Mouse (Mus musculus) kidney, embryonic 15.5 days (tissue): Measurements from ENCODE around the gene Dstn. TPM values are rescaled to one million over a fixed set of nuclear protein-coding genes. Genes with fewer than 3 reads are reported as not detected.
A peak's percentile ranks its signal among the peaks of the same experiment; 100 is the strongest.

ENCODE experiments used
- ATAC-seq: fragments of 200-750 bp; cut with Nextera tagmentation; replicated peaks from 2 replicates; pipeline ENCODE4 v1.8.0; 2017; ENCODE audit warnings: moderate TSS enrichment; ENCODE audit not compliant: low FRiP score
- H3K27ac ChIP-seq: fragments of 300-500 bp; sonication (generic); 2 replicates; pipeline ENCODE4 v1.5.1; 2015; ENCODE audit warnings: mild to moderate bottlenecking, inconsistent platforms
- H3K27me3 ChIP-seq: fragments of 300-500 bp; sonication (generic); 2 replicates; pipeline ENCODE4 v1.6.1; 2015; ENCODE audit warnings: inconsistent platforms
- H3K36me3 ChIP-seq: fragments of 300-500 bp; sonication (generic); 2 replicates; pipeline ENCODE4 v1.6.1; 2015; ENCODE audit warnings: inconsistent platforms
- H3K4me1 ChIP-seq: fragments of 300-500 bp; sonication (generic); 2 replicates; pipeline ENCODE4 v1.6.1; 2015; ENCODE audit warnings: inconsistent platforms
- H3K4me2 ChIP-seq: fragments of 300-500 bp; sonication (generic); 2 replicates; pipeline ENCODE4 v1.6.1; 2015; ENCODE audit warnings: moderate library complexity, mild to moderate bottlenecking, inconsistent platforms
- H3K4me3 ChIP-seq: fragments of 300-500 bp; sonication (generic); replicated peaks from 2 replicates; pipeline ENCODE4 v1.5.1; 2015; ENCODE audit warnings: mild to moderate bottlenecking, inconsistent platforms
- H3K9ac ChIP-seq: fragments of 300-500 bp; sonication (generic); 2 replicates; pipeline ENCODE4 v1.6.1; 2015; ENCODE audit warnings: mild to moderate bottlenecking, inconsistent platforms
- H3K9me3 ChIP-seq: fragments of 300-500 bp; sonication (generic); replicated peaks from 2 replicates; pipeline ENCODE4 v1.6.1; 2016; ENCODE audit warnings: inconsistent platforms
- WGBS: fragments of 180-500 bp; shearing (Covaris S2); methylation state at CpG from one replicate; pipeline ENCODE4 v1.1.7; 2015; ENCODE audit warnings: mixed read lengths; 5-methylcytosine and 5-hydroxymethylcytosine counted together
- polyA plus RNA-seq: library from polyadenylated mRNA; unstranded; fragments of >200 nt; fragmentation: Nextera tagmentation; extraction: Ambion mirVana; gene quantifications from 2 replicates; pipeline ENCODE4 v1.2.1, GENCODE M21; 2015

Dstn gene
- polyA plus RNA-seq, 1 experiment from 2014 or later = 407 TPM

DNA sequence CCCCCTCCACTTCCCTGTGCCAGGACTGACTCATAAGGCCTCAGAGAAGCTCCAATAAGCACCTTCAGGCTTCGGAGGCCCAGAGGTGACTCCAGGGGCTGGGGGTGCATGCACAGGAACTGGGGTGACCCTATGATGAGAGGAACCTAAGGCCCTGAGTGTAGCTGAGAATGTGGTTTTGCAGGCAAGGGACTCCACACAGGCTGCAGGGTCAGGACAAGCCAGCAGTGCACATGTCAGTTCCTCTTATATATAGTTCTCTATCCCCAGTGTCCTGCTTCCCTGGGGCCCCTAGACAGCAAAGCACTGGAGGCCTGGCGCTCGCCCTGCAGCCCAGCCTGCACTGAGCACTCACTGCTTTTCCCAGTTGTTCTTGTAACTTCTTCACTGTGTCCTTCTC is 32.9 kb downstream of the Dstn start:
- Histone ChIP-seq H3K4me2 (no peak overlapping the region), H3K36me3 (peaks cover 99% of the 10 kb centered on the region), H3K4me3 (no peak overlapping the region), H3K9me3 (no peaks in the 10 kb centered on the region), H3K4me1 (peaks cover 11% of the 10 kb centered on the region; the same call in 1 of the 2 replicates), H3K27ac (peak overlapping the region; percentile 52), H3K27me3 (no peaks in the 10 kb centered on the region), H3K9ac (no peak overlapping the region)
- peak; percentile 35 for ATAC-seq
- 66% methylated on average over 3 of the region's 3 CpGs for WGBS

DNA sequence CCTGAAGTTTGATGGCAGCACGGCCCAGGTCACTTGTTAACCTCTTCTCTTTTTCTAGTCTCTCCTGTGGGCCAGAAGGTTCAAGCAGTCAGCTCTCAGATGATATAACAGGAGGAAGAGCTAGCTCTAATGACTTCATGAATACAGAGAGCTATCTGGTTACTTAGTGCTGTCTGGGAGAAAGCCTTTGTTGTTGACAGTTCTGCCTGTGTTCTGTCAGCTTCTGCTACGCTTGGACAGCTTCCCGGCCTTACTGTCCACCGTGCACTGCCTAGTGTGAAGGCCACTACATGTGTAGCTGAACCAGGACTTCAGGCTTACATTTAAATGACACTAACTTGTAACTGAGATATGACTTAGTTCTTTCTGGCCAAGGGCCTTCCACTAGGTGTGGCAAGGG is 33.3 kb downstream of the Dstn start:
- Histone ChIP-seq H3K4me1 (peaks cover 11% of the 10 kb centered on the region; the same call in 1 of the 2 replicates), H3K27ac (peak overlapping the region; percentile 52; the same call in 1 of the 2 replicates), H3K9ac (no peak overlapping the region), H3K36me3 (peaks cover 100% of the 10 kb centered on the region), H3K9me3 (no peaks in the 10 kb centered on the region), H3K27me3 (no peaks in the 10 kb centered on the region), H3K4me3 (no peak overlapping the region), H3K4me2 (no peak overlapping the region)
- 49% methylated on average over 4 of the region's 4 CpGs for WGBS
- peak; percentile 82 for ATAC-seq

DNA sequence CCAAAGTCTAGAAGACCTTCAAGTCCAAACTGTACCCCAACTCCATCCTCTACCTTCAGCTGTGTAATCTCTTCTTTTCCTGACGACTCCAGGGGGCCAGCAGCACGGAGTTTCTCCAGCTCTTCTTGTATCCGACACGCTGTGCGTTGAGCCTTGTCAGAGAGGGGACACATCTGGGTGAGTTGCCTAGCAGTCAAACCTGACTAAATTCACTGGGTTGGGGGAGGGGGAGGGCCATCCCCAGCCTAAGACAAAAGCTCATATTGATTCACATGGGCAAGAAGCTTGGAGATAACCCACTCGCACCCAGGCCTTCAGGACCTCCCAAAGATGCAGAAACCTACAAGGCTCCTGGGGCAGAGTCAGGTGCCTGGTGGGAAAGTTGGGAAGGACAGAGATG is 34.1 kb downstream of the Dstn start:
- Histone ChIP-seq H3K27me3 (no peaks in the 10 kb centered on the region), H3K27ac (no peak overlapping the region), H3K9ac (no peak overlapping the region), H3K4me3 (no peak overlapping the region), H3K9me3 (no peaks in the 10 kb centered on the region), H3K4me2 (no peak overlapping the region), H3K4me1 (peaks cover 11% of the 10 kb centered on the region; the same call in 1 of the 2 replicates), H3K36me3 (peaks cover 100% of the 10 kb centered on the region)
- no peak for ATAC-seq
- 78% methylated on average over 6 of the region's 6 CpGs for WGBS

DNA sequence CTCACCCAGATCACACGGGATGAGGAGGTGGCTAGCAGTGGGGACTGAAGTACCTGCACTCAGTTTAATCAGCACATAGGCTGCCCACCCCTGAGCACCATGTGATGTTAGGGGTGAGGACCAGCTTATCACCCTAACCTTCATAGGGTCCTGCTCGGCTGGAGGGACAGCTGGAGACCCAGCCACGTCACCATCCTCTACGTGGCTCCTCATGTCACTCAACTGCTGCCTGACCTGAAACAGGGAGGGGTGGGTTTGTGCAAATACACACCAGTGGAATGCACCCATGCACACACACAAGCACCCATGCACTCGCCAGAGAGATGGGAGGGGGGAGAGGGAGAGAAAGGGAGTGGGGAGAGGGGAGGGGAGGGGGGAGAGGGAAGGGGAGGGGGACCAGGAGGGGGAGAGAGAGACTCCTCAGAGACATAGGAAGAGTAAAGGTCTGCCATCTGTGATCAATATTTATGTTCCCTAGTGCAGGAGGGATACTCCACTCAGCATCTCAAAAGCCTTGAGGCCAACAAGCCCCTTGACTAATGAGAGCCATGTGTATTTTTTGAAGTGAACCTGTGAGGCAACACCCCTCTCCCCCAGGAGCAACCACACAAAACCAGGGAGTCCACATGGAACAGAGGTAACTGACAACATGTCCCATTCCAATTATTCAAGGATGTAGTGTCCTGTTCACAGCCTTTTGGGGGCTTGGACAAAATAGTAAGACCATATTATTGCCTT is 35.3 kb downstream of the Dstn start:
- ATAC-seq = no peak
- Histone ChIP-seq H3K27ac (no peak overlapping the region), H3K36me3 (peaks cover 100% of the 10 kb centered on the region), H3K9ac (no peak overlapping the region), H3K4me1 (peaks cover 11% of the 10 kb centered on the region; the same call in 1 of the 2 replicates), H3K4me2 (no peak overlapping the region), H3K4me3 (no peak overlapping the region), H3K27me3 (no peaks in the 10 kb centered on the region), H3K9me3 (no peaks in the 10 kb centered on the region)
- 90% methylated on average over 5 of the region's 5 CpGs for WGBS

- Histone ChIP-seq H3K27ac (no peak overlapping the region), H3K4me1 (peaks cover 11% of the 10 kb centered on the region; the same call in 1 of the 2 replicates), H3K4me2 (no peak overlapping the region), H3K27me3 (no peaks in the 10 kb centered on the region), H3K9ac (no peak overlapping the region), H3K36me3 (peaks cover 100% of the 10 kb centered on the region), H3K4me3 (no peak overlapping the region), H3K9me3 (no peaks in the 10 kb centered on the region)
- no peak for ATAC-seq
- 73% methylated on average over 1 of the region's 1 CpGs for WGBS
Measured at GRCm38 (mm10) chr2:143951028-143951420, 35.9 kb downstream of the Dstn start.

DNA sequence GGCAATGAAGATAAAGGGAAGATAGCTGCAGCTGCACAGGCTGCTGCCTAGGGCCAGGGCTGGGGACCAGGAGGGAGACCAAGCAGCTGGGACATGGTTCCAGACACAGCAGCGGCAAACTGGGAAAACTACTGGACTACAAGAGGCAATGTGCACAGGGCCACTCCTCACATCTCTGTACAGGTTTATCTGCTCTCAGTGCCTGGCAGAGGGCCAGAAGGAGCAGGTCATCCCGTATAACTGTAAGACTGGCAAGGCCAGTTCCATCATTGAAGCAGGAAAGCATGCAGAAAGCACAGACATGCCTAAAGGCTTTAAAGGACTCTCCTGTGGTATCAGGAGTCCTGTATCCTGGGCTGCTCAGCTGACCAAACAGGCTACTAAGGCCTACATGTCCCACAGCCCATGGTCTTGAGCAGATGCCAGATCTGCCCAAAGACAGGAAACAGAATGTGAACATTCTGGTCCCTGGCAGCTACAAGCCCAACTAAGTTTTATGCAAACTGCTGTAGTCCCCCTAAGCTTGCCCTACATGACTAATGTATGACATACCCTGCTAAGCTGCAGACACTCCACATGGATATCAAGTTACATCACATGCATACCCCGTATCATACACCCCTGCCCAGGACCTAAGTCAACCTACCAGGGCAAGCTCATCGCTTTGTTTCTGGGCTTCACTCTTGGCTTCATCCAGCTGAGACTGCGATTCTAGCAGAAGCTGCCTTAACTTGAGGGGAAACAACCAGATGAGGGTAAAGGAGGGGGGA is 36.6 kb downstream of the Dstn start:
- WGBS = 71% methylated on average over 5 of the region's 5 CpGs
- H3K4me1 ChIP-seq = peaks cover 11% of the 10 kb centered on the region; the same call in 1 of the 2 replicates
- H3K27me3 ChIP-seq = no peaks in the 10 kb centered on the region
- no peak overlapping the region for H3K27ac ChIP-seq
- no peak overlapping the region for H3K4me3 ChIP-seq
- H3K9ac ChIP-seq = no peak overlapping the region
- H3K9me3 ChIP-seq = no peaks in the 10 kb centered on the region
- no peak for ATAC-seq
- H3K4me2 ChIP-seq = no peak overlapping the region
- H3K36me3 ChIP-seq = peaks cover 100% of the 10 kb centered on the region

GRCm38 (mm10) chr2:143953944-143954343 is 38.8 kb downstream of the Dstn start:
- Histone ChIP-seq H3K27me3 (no peaks in the 10 kb centered on the region), H3K9me3 (no peaks in the 10 kb centered on the region), H3K4me2 (no peak overlapping the region), H3K27ac (no peak overlapping the region), H3K4me3 (no peak overlapping the region), H3K36me3 (peaks cover 94% of the 10 kb centered on the region), H3K9ac (no peak overlapping the region), H3K4me1 (no peaks in the 10 kb centered on the region)
- no peak for ATAC-seq
- 89% methylated on average over 4 of the region's 4 CpGs for WGBS

GRCm38 (mm10) chr2:143955004-143955403 is 39.9 kb downstream of the Dstn start:
- Histone ChIP-seq H3K4me1 (no peaks in the 10 kb centered on the region), H3K27me3 (no peaks in the 10 kb centered on the region)

GRCm38 (mm10) chr2:143955746-143956145 is 40.6 kb downstream of the Dstn start:
- H3K4me2 ChIP-seq = no peak overlapping the region
- peaks cover 87% of the 10 kb centered on the region for H3K36me3 ChIP-seq
- no peaks in the 10 kb centered on the region for H3K27me3 ChIP-seq
- no peak for ATAC-seq
- no peak overlapping the region for H3K9ac ChIP-seq
- H3K9me3 ChIP-seq = no peaks in the 10 kb centered on the region
- no peak overlapping the region for H3K27ac ChIP-seq
- H3K4me1 ChIP-seq = no peaks in the 10 kb centered on the region
- no peak overlapping the region for H3K4me3 ChIP-seq
- WGBS = 71% methylated on average over 4 of the region's 4 CpGs

More at GRCm38 (mm10) chr2:143955004-143955403, 39.9 kb downstream of the Dstn start:
- Histone ChIP-seq H3K9me3 (no peaks in the 10 kb centered on the region), H3K36me3 (peaks cover 90% of the 10 kb centered on the region), H3K27ac (no peak overlapping the region), H3K9ac (no peak overlapping the region), H3K4me2 (no peak overlapping the region), H3K4me3 (no peak overlapping the region)
- 87% methylated on average over 4 of the region's 4 CpGs for WGBS
- no peak for ATAC-seq

DNA sequence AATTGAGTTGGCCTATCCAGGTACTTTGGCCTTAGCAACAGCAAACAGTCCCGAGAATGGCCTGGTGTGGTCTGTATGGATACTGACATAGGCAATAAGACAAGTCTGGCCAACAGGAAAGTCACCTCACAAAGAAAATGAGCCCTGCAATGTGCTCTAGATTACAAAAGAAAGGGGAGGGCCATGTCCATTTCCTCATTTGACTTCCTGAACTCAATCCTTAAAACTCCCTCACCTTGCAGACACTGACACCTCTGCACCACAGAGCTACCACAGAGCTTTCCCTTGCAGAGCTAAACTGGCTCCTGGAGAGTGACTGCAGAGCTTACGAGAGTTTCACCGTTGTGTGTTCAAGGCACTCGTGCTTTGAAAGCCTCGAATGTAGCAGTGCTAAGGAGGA is 47.1 kb downstream of the Dstn start:
- ATAC-seq = no peak
- H3K9me3 ChIP-seq = no peaks in the 10 kb centered on the region

DNA sequence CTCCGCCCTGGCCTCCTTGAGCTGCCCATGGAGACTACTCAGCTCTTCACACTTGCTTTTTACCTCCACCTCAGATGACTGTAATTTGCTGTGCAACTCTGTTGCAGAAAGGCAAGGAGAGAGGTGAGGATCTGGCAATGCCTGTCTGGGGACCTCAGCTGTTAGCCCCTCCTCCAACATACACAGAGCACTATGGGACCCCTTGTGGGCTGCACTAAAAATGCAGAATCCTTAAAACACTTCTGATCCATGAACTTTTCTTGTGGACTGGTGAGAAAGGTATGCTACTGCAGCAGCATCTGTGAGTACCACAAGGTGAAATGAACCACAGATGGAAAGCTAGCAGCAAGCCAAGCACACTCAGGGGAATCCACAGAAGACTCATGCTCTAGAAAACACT is 48.2 kb downstream of the Dstn start:
- Histone ChIP-seq H3K4me3 (no peak overlapping the region), H3K4me1 (no peaks in the 10 kb centered on the region), H3K4me2 (no peak overlapping the region), H3K9me3 (no peaks in the 10 kb centered on the region), H3K9ac (no peak overlapping the region), H3K27me3 (no peaks in the 10 kb centered on the region), H3K36me3 (peaks cover 87% of the 10 kb centered on the region), H3K27ac (no peak overlapping the region)
- no peak for ATAC-seq
- WGBS = 100% methylated on average over 1 of the region's 1 CpGs

More for the DNA sequence above, 47.1 kb downstream of the Dstn start:
- H3K36me3 ChIP-seq = peaks cover 87% of the 10 kb centered on the region
- H3K4me2 ChIP-seq = no peak overlapping the region
- H3K4me3 ChIP-seq = no peak overlapping the region
- H3K27ac ChIP-seq = no peak overlapping the region
- H3K4me1 ChIP-seq = no peaks in the 10 kb centered on the region
- no peaks in the 10 kb centered on the region for H3K27me3 ChIP-seq
- 94% methylated on average over 5 of the region's 5 CpGs for WGBS
- H3K9ac ChIP-seq = no peak overlapping the region

- no peak for ATAC-seq
- no peaks in the 10 kb centered on the region for H3K9me3 ChIP-seq
- H3K4me3 ChIP-seq = no peak overlapping the region
- no peaks in the 10 kb centered on the region for H3K4me1 ChIP-seq
- H3K27me3 ChIP-seq = no peaks in the 10 kb centered on the region
- WGBS = 88% methylated on average over 7 of the region's 7 CpGs
- no peak overlapping the region for H3K27ac ChIP-seq
- peaks cover 98% of the 10 kb centered on the region for H3K36me3 ChIP-seq
- H3K9ac ChIP-seq = no peak overlapping the region
- H3K4me2 ChIP-seq = no peak overlapping the region
Measured at GRCm38 (mm10) chr2:143969260-143969659, 54.1 kb downstream of the Dstn start.
